Mouse (Mus musculus) heart, adult 2 months (tissue): ENCODE results near the gene Lig3.

Experiments
- CTCF ChIP-seq: fragments of 200-600 bp; IDR thresholded peaks from 2 replicates; pipeline ENCODE4 v1.8.1; 2022; ENCODE audit warnings: antibody characterized with exemption, mild to moderate bottlenecking, moderate library complexity
- EP300 ChIP-seq: fragments of 200-500 bp; IDR thresholded peaks from 2 replicates; pipeline ENCODE4 v1.6.1; 2011; ENCODE audit warnings: low read depth, low read length, control low read depth; ENCODE audit not compliant: insufficient read depth
- POLR2A ChIP-seq: fragments of 200-500 bp; IDR thresholded peaks from 2 replicates; pipeline ENCODE4 v1.6.1; 2011; ENCODE audit warnings: mild to moderate bottlenecking, low read depth, low read length, control low read depth; ENCODE audit not compliant: insufficient read depth

GRCm38 (mm10) chr11:82807370-82807769 is 26.5 kb downstream of the Lig3 start:
- TF ChIP-seq POLR2A (no peak), CTCF (no peak), EP300 (no peak)
